Mouse (Mus musculus): ENCODE results near the gene Zfp597. TPM values are rescaled to one million over a fixed set of nuclear protein-coding genes. Genes with fewer than 3 reads are reported as not detected.
"Not testable (repeated sequence)": the region's sequence is repeated elsewhere in the genome, so short reads cannot be mapped to it uniquely, and the experiment has no call there.

The Zfp597 gene
- polyA plus RNA-seq, 1 experiment from 2014 or later: 6.4 TPM

GRCm38 (mm10) chr16:3852586-3852985 is 31.8 kb downstream of the Zfp597 start:
- 28% methylated on average over 12 of the region's 12 CpGs for WGBS
- ATAC-seq (ENCODE audit: low FRiP score, low read depth): no peak
- Histone ChIP-seq H3K4me3 (no peak overlapping the region), H3K4me1 (peaks cover 5% of the 10 kb centered on the region), H3K9ac (no peak overlapping the region), H3K27me3 (no peaks in the 10 kb centered on the region), H3K27ac (no peak overlapping the region), H3K4me2 (replicated peaks) (no peak overlapping the region), H3K36me3 (0 out of 2 replicates have a peak, but pooled peaks cover 6% of the 10 kb centered on the region), H3K9me3 (no peaks in the 10 kb centered on the region)

DNA sequence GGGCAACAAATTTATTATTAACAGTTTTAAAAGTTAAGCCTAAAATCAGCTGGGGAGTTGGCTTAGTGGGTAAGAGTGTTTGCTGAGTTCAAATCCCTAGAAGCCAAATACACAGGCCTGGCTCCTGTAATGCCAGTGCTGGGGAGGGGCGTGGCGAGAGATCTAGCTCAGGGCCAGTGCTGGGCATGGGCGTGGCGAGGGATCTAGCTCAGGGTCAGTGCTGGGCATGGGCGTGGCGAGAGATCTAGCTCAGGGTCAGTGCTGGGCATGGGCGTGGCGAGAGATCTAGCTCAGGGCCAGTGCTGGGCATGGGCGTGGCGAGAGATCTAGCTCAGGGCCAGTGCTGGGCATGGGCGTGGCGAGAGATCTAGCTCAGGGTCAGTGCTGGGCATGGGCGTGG is 33.1 kb downstream of the Zfp597 start:
- not testable (repeated sequence) for H3K36me3 ChIP-seq; ATAC-seq (ENCODE audit: low FRiP score, low read depth); H3K9ac ChIP-seq; H3K27ac ChIP-seq; H3K4me3 ChIP-seq; H3K4me1 ChIP-seq; H3K27me3 ChIP-seq; H3K9me3 ChIP-seq; H3K4me2 ChIP-seq (replicated peaks)
- 81% methylated on average over 13 of the region's 13 CpGs for WGBS

- ATAC-seq (ENCODE audit: low FRiP score, low read depth): no peak
- 72% methylated on average over 3 of the region's 3 CpGs for WGBS
- no peaks in the 10 kb centered on the region for H3K27me3 ChIP-seq
- H3K4me2 ChIP-seq (replicated peaks): no peak overlapping the region
- H3K4me3 ChIP-seq: no peak overlapping the region
- H3K9ac ChIP-seq: no peak overlapping the region
- no peaks in the 10 kb centered on the region for H3K9me3 ChIP-seq
- H3K36me3 ChIP-seq: no peaks in the 10 kb centered on the region
- no peak overlapping the region for H3K27ac ChIP-seq
- peaks cover 7% of the 10 kb centered on the region for H3K4me1 ChIP-seq
These were observed 35.9 kb downstream of the Zfp597 start for GRCm38 (mm10) chr16:3848416-3848815.

- peak overlapping the region; percentile 77 for H3K9ac ChIP-seq
- peaks cover 7% of the 10 kb centered on the region for H3K4me1 ChIP-seq
- H3K4me2 ChIP-seq (replicated peaks): peak overlapping the region; percentile 70
- no peaks in the 10 kb centered on the region for H3K9me3 ChIP-seq
- H3K4me3 ChIP-seq: peak overlapping the region; percentile 71
- 73% methylated on average over 4 of the region's 4 CpGs for WGBS
- no peaks in the 10 kb centered on the region for H3K27me3 ChIP-seq
- H3K36me3 ChIP-seq: no peaks in the 10 kb centered on the region
- H3K27ac ChIP-seq: no peak overlapping the region
- ATAC-seq (ENCODE audit: low FRiP score, low read depth): no peak
These were observed 36.5 kb downstream of the Zfp597 start for GRCm38 (mm10) chr16:3847871-3848270.

DNA sequence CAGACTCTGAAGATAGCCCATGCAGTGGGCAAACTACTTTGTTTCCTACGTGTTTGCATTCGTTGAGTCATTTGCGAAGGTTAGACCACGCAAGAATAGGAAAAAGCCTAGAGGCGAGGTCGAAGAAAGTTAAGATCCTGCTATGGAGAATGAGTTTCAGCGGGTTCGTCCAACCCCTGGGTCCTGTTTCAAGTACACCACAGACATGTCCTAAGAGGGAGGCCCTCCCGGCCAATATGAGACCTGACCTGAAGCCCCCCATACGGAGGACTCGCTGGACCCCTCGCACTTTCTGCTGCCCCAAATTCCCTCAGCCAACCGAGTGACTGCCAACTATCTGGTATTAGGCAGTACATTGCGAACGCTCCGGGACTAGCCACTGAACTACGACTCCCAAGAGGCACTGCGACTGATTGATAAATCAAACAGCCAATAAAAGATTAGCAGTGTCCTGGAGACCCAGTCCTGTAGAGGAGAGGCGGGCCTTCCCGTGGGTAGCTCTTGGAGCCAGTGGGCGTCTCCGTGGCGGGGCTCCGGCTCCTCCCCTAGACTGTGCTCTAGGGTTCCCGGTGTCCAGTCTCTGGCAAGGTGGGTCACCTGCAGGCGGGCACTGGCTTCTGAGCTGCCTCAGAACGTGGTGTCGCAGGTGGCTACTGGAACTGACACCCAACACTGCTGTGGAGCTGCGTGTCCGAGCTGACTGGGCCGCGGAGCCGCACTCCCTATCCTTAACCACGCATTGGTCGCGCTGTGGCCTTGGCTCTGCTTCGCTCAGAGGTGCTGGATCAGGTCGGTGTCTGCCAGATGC is 37.4 kb downstream of the Zfp597 start, which contains the start of gene Zfp174:
Gene Zfp174, plus strand, starts transcription at position 558 of the 808 bp plus-strand sequence.
- no peaks in the 10 kb centered on the region for H3K36me3 ChIP-seq
- 3% methylated on average over 38 of the region's 38 CpGs for WGBS
- H3K9ac ChIP-seq: peak within 1 kb of the TSS; percentile 77
- peak within 1 kb of the TSS; percentile 71 for H3K4me3 ChIP-seq
- ATAC-seq (ENCODE audit: low FRiP score, low read depth): peak; percentile 100
- no peak within 1 kb of the TSS for H3K27ac ChIP-seq
- no peaks in the 10 kb centered on the region for H3K9me3 ChIP-seq
- H3K4me2 ChIP-seq (replicated peaks): peak within 1 kb of the TSS; percentile 70
- peaks cover 7% of the 10 kb centered on the region for H3K4me1 ChIP-seq
- H3K27me3 ChIP-seq: no peaks in the 10 kb centered on the region

GRCm38 (mm10) chr16:3843796-3844195 is 40.6 kb downstream of the Zfp597 start:
- H3K9ac ChIP-seq: no peak overlapping the region
- H3K27me3 ChIP-seq: peaks cover 5% of the 10 kb centered on the region
- 80% methylated on average over 1 of the region's 1 CpGs for WGBS

DNA sequence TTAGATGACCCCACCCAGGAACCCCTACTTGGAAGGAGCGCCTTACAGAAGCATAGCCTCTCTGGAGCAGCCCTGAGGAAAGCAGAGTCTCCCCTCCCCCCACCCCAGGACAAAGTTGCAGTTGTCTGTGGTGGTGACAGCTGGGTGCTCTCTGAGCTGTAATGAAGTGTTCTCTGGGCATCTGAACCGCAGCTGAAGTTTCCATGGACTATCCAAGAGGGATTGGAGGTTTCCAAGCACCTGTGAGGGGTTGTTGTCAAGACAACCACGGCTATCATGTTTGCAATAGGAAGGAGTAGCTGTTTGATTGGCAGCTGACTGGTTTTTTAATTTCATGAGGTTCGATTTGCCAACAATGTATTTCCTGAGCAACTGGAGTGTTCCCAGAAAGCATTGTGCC is 41.4 kb downstream of the Zfp597 start:
- Histone ChIP-seq H3K4me3 (no peak overlapping the region), H3K4me1 (peaks cover 6% of the 10 kb centered on the region), H3K9me3 (no peaks in the 10 kb centered on the region), H3K4me2 (replicated peaks) (no peak overlapping the region), H3K9ac (no peak overlapping the region), H3K27me3 (peaks cover 8% of the 10 kb centered on the region), H3K27ac (no peak overlapping the region), H3K36me3 (no peaks in the 10 kb centered on the region)
- no peak for ATAC-seq (ENCODE audit: low FRiP score, low read depth)
- WGBS: 39% methylated on average over 4 of the region's 4 CpGs

More at GRCm38 (mm10) chr16:3843796-3844195, 40.6 kb downstream of the Zfp597 start:
- Histone ChIP-seq H3K36me3 (no peaks in the 10 kb centered on the region), H3K9me3 (no peaks in the 10 kb centered on the region), H3K27ac (no peak overlapping the region), H3K4me1 (peaks cover 7% of the 10 kb centered on the region), H3K4me3 (no peak overlapping the region), H3K4me2 (replicated peaks) (no peak overlapping the region)
- no peak for ATAC-seq (ENCODE audit: low FRiP score, low read depth)

DNA sequence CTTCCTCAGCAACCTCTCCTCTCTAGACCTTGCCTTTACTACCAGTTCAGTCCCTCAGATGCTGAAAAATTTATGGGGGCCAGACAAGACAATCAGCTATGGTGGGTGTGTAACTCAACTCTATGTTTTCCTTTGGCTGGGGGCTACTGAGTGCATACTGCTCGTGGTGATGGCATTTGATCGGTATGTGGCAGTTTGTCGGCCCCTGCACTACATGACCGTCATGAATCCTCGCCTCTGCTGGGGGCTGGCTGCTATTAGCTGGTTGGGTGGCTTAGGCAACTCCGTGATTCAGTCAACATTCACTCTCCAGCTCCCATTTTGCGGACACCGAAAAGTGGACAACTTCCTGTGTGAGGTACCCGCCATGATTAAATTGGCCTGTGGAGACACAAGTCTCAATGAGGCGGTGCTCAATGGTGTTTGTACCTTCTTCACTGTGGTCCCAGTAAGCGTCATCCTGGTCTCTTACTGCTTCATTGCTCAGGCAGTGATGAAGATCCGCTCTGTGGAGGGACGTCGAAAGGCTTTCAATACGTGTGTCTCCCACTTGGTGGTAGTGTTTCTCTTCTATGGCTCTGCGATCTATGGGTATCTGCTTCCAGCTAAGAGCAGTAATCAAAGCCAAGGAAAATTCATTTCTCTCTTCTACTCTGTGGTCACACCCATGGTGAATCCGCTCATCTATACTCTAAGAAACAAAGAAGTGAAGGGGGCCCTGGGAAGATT is 45.0 kb downstream of the Zfp597 start:
- Histone ChIP-seq H3K27ac (no peak overlapping the region), H3K9ac (no peak overlapping the region), H3K4me1 (no peaks in the 10 kb centered on the region), H3K4me2 (replicated peaks) (no peak overlapping the region), H3K36me3 (no peaks in the 10 kb centered on the region), H3K4me3 (no peak overlapping the region), H3K27me3 (peaks cover 8% of the 10 kb centered on the region), H3K9me3 (no peaks in the 10 kb centered on the region)
- no peak for ATAC-seq (ENCODE audit: low FRiP score, low read depth)
- WGBS: 57% methylated on average over 17 of the region's 17 CpGs

GRCm38 (mm10) chr16:3835461-3835860 is 48.9 kb downstream of the Zfp597 start:
- Histone ChIP-seq H3K4me3 (no peak overlapping the region), H3K4me1 (no peaks in the 10 kb centered on the region), H3K9ac (no peak overlapping the region), H3K36me3 (no peaks in the 10 kb centered on the region), H3K27ac (no peak overlapping the region), H3K9me3 (no peaks in the 10 kb centered on the region), H3K27me3 (peaks cover 8% of the 10 kb centered on the region), H3K4me2 (replicated peaks) (no peak overlapping the region)
- ATAC-seq (ENCODE audit: low FRiP score, low read depth): no peak
- WGBS: 78% methylated on average over 2 of the region's 2 CpGs

- ATAC-seq (ENCODE audit: low FRiP score, low read depth): no peak
- no peaks in the 10 kb centered on the region for H3K4me1 ChIP-seq
- H3K9me3 ChIP-seq: no peaks in the 10 kb centered on the region
- H3K9ac ChIP-seq: no peak within 1 kb of the TSS
- H3K27me3 ChIP-seq: no peaks in the 10 kb centered on the region
- no peaks in the 10 kb centered on the region for H3K36me3 ChIP-seq
- no peak within 1 kb of the TSS for H3K4me2 ChIP-seq (replicated peaks)
- H3K27ac ChIP-seq: no peak within 1 kb of the TSS
- H3K4me3 ChIP-seq: no peak within 1 kb of the TSS
These were observed 53.7 kb downstream of the Zfp597 start, which contains the start of gene Olfr15 for GRCm38 (mm10) chr16:3830588-3831109. Olfr15 (plus strand) TSS chr16:3830878.

- Histone ChIP-seq H3K4me3 (no peak overlapping the region), H3K27ac (no peak overlapping the region), H3K9ac (no peak overlapping the region), H3K9me3 (no peaks in the 10 kb centered on the region), H3K27me3 (no peaks in the 10 kb centered on the region), H3K4me1 (no peaks in the 10 kb centered on the region), H3K4me2 (replicated peaks) (no peak overlapping the region), H3K36me3 (no peaks in the 10 kb centered on the region)
- 90% methylated on average over 2 of the region's 2 CpGs for WGBS
- no peak for ATAC-seq (ENCODE audit: low FRiP score, low read depth)
These were observed 54.6 kb downstream of the Zfp597 start for GRCm38 (mm10) chr16:3829727-3830126.

DNA sequence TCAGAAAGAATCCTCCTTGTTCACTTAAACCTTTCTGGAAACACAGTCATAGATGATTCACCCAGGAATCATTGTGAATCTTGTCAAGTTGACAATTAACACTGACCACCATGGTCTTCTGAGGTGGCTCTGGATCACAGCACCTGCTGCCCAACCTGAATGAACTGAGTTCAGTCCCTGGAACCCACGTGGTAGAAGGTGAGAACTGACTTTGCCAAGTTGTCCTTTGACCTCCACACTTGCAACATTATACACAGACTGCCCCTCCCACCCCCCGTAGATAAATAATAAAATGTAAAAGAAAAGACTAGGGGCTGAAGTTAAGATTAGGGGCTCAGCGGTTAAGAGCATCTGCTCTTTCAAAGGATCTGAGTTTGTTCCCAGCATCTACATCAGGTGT is 56.3 kb downstream of the Zfp597 start:
- Histone ChIP-seq H3K4me1 (no peaks in the 10 kb centered on the region), H3K9me3 (no peaks in the 10 kb centered on the region), H3K4me2 (replicated peaks) (no peak overlapping the region), H3K27me3 (no peaks in the 10 kb centered on the region), H3K4me3 (no peak overlapping the region), H3K9ac (no peak overlapping the region), H3K36me3 (no peaks in the 10 kb centered on the region), H3K27ac (no peak overlapping the region)
- 53% methylated on average over 3 of the region's 3 CpGs for WGBS
- no peak for ATAC-seq (ENCODE audit: low FRiP score, low read depth)
